Mouse (Mus musculus): Measurements from ENCODE around the gene Bhlha9. TPM values are rescaled to one million over a fixed set of nuclear protein-coding genes. Genes with fewer than 3 reads are reported as not detected.

Bhlha9 gene
- total RNA-seq (2023), result not detected

GRCm38 (mm10) chr11:76671871-76672475, at the start of gene Bhlha9:
Gene Bhlha9, plus strand, starts transcription at chr11:76672470.

GRCm38 (mm10) chr11:76679508-76679907, 7.2 kb downstream of the Bhlha9 start, which contains the start of gene Trarg1:
Gene Trarg1, plus strand, starts transcription at chr11:76679808.

Other genes with a start within 250 kb of the Bhlha9 start
- gene Abr, start 50.2 kb upstream of the Bhlha9 start, total RNA-seq (2023), result 100 to 1,000 TPM in 1 of 2 experiments, 10 to 100 TPM in 1; 98.6 to 116 TPM
- not detected for gene Trarg1, start 7.3 kb downstream of the Bhlha9 start, total RNA-seq (2023)
- 10 to 100 TPM; 29.4 to 30.3 TPM for gene Gosr1, start 91.1 kb downstream of the Bhlha9 start, total RNA-seq (2023)
- gene Cpd, start 174.5 kb downstream of the Bhlha9 start, total RNA-seq (2023), result 10 to 100 TPM; 67.9 to 77.5 TPM
- not detected for gene Tmigd1, start 229.7 kb downstream of the Bhlha9 start, total RNA-seq (2023)

Data from neutrophil, adult 83 days (primary cell).